Mouse (Mus musculus) heart, embryonic 12.5 days (tissue): ENCODE measurements around the gene Cnih4. TPM values are rescaled to one million over a fixed set of nuclear protein-coding genes. Genes with fewer than 3 reads are reported as not detected.

Experiments used
- ATAC-seq: fragments of 200-750 bp; cut with Nextera tagmentation; 2 replicates; pipeline ENCODE4 v1.8.0; 2017; ENCODE audit warnings: moderate TSS enrichment, moderate library complexity; ENCODE audit not compliant: insufficient number of reproducible peaks, low FRiP score
- H3K27ac ChIP-seq: fragments of 300-500 bp; sonication (generic); 2 replicates; pipeline ENCODE4 v1.5.1; 2016; ENCODE audit warnings: mild to moderate bottlenecking, moderate library complexity; ENCODE audit not compliant: poor library complexity, severe bottlenecking
- H3K27me3 ChIP-seq: fragments of 300-500 bp; sonication (generic); replicated peaks from 2 replicates; pipeline ENCODE4 v1.6.1; 2016; ENCODE audit warnings: mild to moderate bottlenecking, moderate library complexity
- H3K36me3 ChIP-seq: fragments of 300-500 bp; sonication (generic); 2 replicates; pipeline ENCODE4 v1.6.1; 2016; ENCODE audit warnings: mild to moderate bottlenecking, moderate library complexity
- H3K4me1 ChIP-seq: fragments of 300-500 bp; sonication (generic); replicated peaks from 2 replicates; pipeline ENCODE4 v1.6.1; 2016; ENCODE audit warnings: mild to moderate bottlenecking
- H3K4me2 ChIP-seq: fragments of 300-500 bp; sonication (generic); 2 replicates; pipeline ENCODE4 v1.6.1; 2016; ENCODE audit warnings: mild to moderate bottlenecking, moderate library complexity
- H3K4me3 ChIP-seq: fragments of 300-500 bp; sonication (generic); 2 replicates; pipeline ENCODE4 v1.5.1; 2016; ENCODE audit warnings: mild to moderate bottlenecking
- H3K9ac ChIP-seq: fragments of 300-500 bp; sonication (generic); 2 replicates; pipeline ENCODE4 v1.6.1; 2016; ENCODE audit warnings: mild to moderate bottlenecking, moderate library complexity
- H3K9me3 ChIP-seq: fragments of 300-500 bp; sonication (generic); replicated peaks from 2 replicates; pipeline ENCODE4 v1.6.1; 2016; ENCODE audit warnings: mild to moderate bottlenecking, moderate library complexity
- WGBS: fragments of 180-500 bp; shearing (Covaris S2); methylation state at CpG from one replicate; pipeline ENCODE4 v1.1.7; 2016; 5-methylcytosine and 5-hydroxymethylcytosine counted together
- polyA plus RNA-seq: library from polyadenylated mRNA; unstranded; fragments of >200 nt; fragmentation: Nextera tagmentation; extraction: Ambion mirVana; gene quantifications from 2 replicates; pipeline ENCODE4 v1.2.1, GENCODE M21; 2016

The Cnih4 gene
- polyA plus RNA-seq, 1 experiment from 2014 or later, result 130 TPM

GRCm38 (mm10) chr1:181211403-181211919 lies 67.0 kb downstream of the Cnih4 start:
- H3K9ac ChIP-seq, result peak overlapping the region; percentile 98
- ATAC-seq, result peak; percentile 41
- H3K4me1 ChIP-seq, result peaks cover 25% of the 10 kb centered on the region
- peak overlapping the region; percentile 98 for H3K27ac ChIP-seq
- peak overlapping the region; percentile 98 for H3K4me3 ChIP-seq
- H3K4me2 ChIP-seq, result peak overlapping the region; percentile 92
- under 1% methylated on average over 21 of the region's 72 CpGs for WGBS
- H3K36me3 ChIP-seq, result peaks cover 16% of the 10 kb centered on the region
- no peaks in the 10 kb centered on the region for H3K9me3 ChIP-seq
- H3K27me3 ChIP-seq, result no peaks in the 10 kb centered on the region

GRCm38 (mm10) chr1:181211920-181212633 lies 67.6 kb downstream of the Cnih4 start, which contains the start of gene Wdr26:
Gene Wdr26, minus strand, starts transcription at chr1:181212001.
- peak within 1 kb of the TSS; percentile 98 for H3K9ac ChIP-seq
- H3K9me3 ChIP-seq, result no peaks in the 10 kb centered on the region
- peak within 1 kb of the TSS; percentile 98 for H3K27ac ChIP-seq
- no peaks in the 10 kb centered on the region for H3K27me3 ChIP-seq
- peak; percentile 90 for ATAC-seq
- WGBS, result under 1% methylated on average over 50 of the region's 54 CpGs
- peaks cover 10% of the 10 kb centered on the region for H3K36me3 ChIP-seq
- H3K4me2 ChIP-seq, result peak within 1 kb of the TSS; percentile 92
- peaks cover 28% of the 10 kb centered on the region for H3K4me1 ChIP-seq
- H3K4me3 ChIP-seq, result peak within 1 kb of the TSS; percentile 98

GRCm38 (mm10) chr1:181214296-181215035 lies 70.0 kb downstream of the Cnih4 start:
- Histone ChIP-seq H3K36me3 (peaks cover 4% of the 10 kb centered on the region), H3K27me3 (no peaks in the 10 kb centered on the region), H3K27ac (no peak overlapping the region), H3K9me3 (no peaks in the 10 kb centered on the region), H3K9ac (no peak overlapping the region), H3K4me1 (peaks cover 31% of the 10 kb centered on the region), H3K4me3 (no peak overlapping the region), H3K4me2 (no peak overlapping the region)
- WGBS, result 86% methylated on average over 8 of the region's 8 CpGs
- no peak for ATAC-seq

- H3K4me1 ChIP-seq, result peaks cover 22% of the 10 kb centered on the region
- H3K27me3 ChIP-seq, result no peaks in the 10 kb centered on the region
- H3K27ac ChIP-seq, result no peak overlapping the region
- no peak overlapping the region for H3K4me3 ChIP-seq
- no peak overlapping the region for H3K4me2 ChIP-seq
- H3K36me3 ChIP-seq, result peaks cover 4% of the 10 kb centered on the region
- H3K9me3 ChIP-seq, result no peaks in the 10 kb centered on the region
- no peak overlapping the region for H3K9ac ChIP-seq
- 56% methylated on average over 4 of the region's 4 CpGs for WGBS
- peak; percentile 73 for ATAC-seq
These were observed 71.8 kb downstream of the Cnih4 start for GRCm38 (mm10) chr1:181216315-181216714.

Other genes starting within 250 kb of the Cnih4 start
- 52.2 and 58.2 TPM in 2 replicates for gene Pycr2, start 240.4 kb upstream of the Cnih4 start, polyA plus RNA-seq
- gene Lefty1, start 209.7 kb upstream of the Cnih4 start, polyA plus RNA-seq, result 1.00 and 1.1 TPM in 2 replicates
- 10.2 and 10.6 TPM in 2 replicates for gene Tmem63a, start 202.3 kb upstream of the Cnih4 start, polyA plus RNA-seq
- 5.0 and 5.1 TPM in 2 replicates for gene Ephx1, start 123.8 kb upstream of the Cnih4 start, polyA plus RNA-seq
- not detected in 2 replicates for gene 9130409I23Rik, start 93.5 kb upstream of the Cnih4 start, polyA plus RNA-seq
- gene Nvl, start 489 bp upstream of the Cnih4 start, polyA plus RNA-seq, result 21.4 and 22.6 TPM in 2 replicates
- 35.2 and 37.9 TPM in 2 replicates for gene Wdr26, start 67.3 kb downstream of the Cnih4 start, polyA plus RNA-seq
- 0.27 and 0.36 TPM in 2 replicates for gene Cnih3, start 207.9 kb downstream of the Cnih4 start, polyA plus RNA-seq